Mouse (Mus musculus) lung, adult 2 months (tissue): ENCODE measurements at regions not wholly inside any gene's neighbourhood (a gene's known extent, or its start where the extent isn't known, plus 50 kb on each side); places are given as distances from the start of the nearest gene placed in this dataset.

ENCODE experiments used
- CTCF ChIP-seq: fragments of 200-500 bp; IDR thresholded peaks from 2 replicates; pipeline ENCODE4 v1.5.1; 2011; ENCODE audit warnings: mild to moderate bottlenecking, low read length, control low read depth; ENCODE audit not compliant: insufficient read depth
- POLR2A ChIP-seq: fragments of 200-500 bp; IDR thresholded peaks from 2 replicates; pipeline ENCODE4 v1.6.1; 2011; ENCODE audit warnings: low read depth, mild to moderate bottlenecking, control low read depth, low read length, borderline replicate concordance; ENCODE audit errors: extremely low read depth

DNA sequence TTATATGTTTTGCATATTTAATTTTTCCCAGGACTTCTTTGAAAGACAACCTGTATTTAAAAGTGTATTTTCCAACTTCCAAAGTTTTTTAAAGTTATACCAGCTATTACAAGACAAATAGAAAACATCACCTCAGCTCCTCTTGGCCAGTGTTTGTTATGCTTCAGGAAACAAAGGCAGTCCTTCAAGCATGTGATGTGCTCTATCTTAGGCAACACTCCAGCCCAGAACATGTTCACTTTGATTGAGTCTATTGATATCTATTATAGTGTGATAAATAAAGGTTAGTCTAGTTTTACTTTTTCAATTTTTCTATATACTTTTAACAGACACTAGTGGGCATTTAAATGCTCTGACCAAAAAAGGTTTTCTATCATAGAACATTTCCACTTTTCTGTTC lies 289.9 kb upstream of the Htr2a start:
- TF ChIP-seq CTCF, result no peak
- TF ChIP-seq POLR2A, result no peak
